Mouse (Mus musculus): ENCODE data around the gene Jak1.

- TF ChIP-seq CTCF (conservative IDR thresholded peaks at IDR 0.05; ENCODE audit: low read length) (no peak), POU5F1 (IDR thresholded peaks at IDR 0.05; ENCODE audit: borderline replicate concordance, low read length) (no peak), NANOG (IDR thresholded peaks at IDR 0.05; ENCODE audit: borderline replicate concordance, low read length) (no peak)
Measured at GRCm38 (mm10) chr4:101217026-101217540, 48.0 kb downstream of the Jak1 start.

Measured in E14TG2a.4 (cell line).